Mouse (Mus musculus) E14TG2a.4 (cell line): ENCODE measurements at regions not wholly inside any gene's neighbourhood (a gene's known extent, or its start where the extent isn't known, plus 50 kb on each side); places are given as distances from the start of the nearest gene placed in this dataset.

Source experiments
- H3K27me3 ChIP-seq: 2 replicates; pipeline ENCODE4 v1.6.1; 2014; ENCODE audit warnings: low read length, control low read depth; ENCODE audit not compliant: insufficient read depth
- H3K36me3 ChIP-seq: 2 replicates; pipeline ENCODE4 v1.6.1; 2014; ENCODE audit warnings: low read length, control low read depth; ENCODE audit not compliant: insufficient read depth
- H3K4me1 ChIP-seq: replicated peaks from 2 replicates; pipeline ENCODE4 v1.6.1; 2014; ENCODE audit warnings: low read depth, low read length, control low read depth
- H3K4me3 ChIP-seq: replicated peaks from 2 replicates; pipeline ENCODE4 v1.5.1; 2014; ENCODE audit warnings: mild to moderate bottlenecking, low read length
- H3K9me3 ChIP-seq: 2 replicates; pipeline ENCODE4 v1.6.1; 2014; ENCODE audit warnings: low read length, control low read depth
- CTCF ChIP-seq: conservative IDR thresholded peaks from 2 replicates; pipeline ENCODE4 v1.5.1; 2014; ENCODE audit warnings: low read length
- NANOG ChIP-seq: IDR thresholded peaks from 2 replicates; pipeline ENCODE4 v1.6.1; 2014; ENCODE audit warnings: borderline replicate concordance, low read length, mixed read lengths
- POU5F1 ChIP-seq: IDR thresholded peaks from 2 replicates; pipeline ENCODE4 v1.6.1; 2014; ENCODE audit warnings: low read length, borderline replicate concordance

DNA sequence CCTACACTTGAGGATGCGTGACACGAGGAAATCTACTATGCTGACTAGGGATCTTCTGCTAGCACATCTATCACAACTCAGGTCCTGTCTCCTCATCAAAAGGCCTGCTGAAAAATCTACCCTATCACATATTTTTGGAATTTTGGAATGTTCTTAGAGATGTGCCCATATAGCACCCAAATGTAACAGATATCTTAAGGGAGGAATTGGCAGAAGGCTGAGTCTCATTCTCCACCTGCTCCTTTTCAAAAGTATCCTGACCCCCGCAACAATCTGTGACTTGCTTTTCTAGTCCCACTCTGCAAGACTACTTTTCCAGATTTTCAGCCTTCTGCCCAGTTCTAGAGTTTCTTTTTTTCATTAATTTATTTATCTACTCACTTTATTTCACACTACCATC lies 118.4 kb upstream of the Actbl2 start:
- Histone ChIP-seq H3K4me3 (no peak overlapping the region), H3K36me3 (no peaks in the 10 kb centered on the region), H3K9me3 (no peaks in the 10 kb centered on the region), H3K4me1 (no peaks in the 10 kb centered on the region), H3K27me3 (no peaks in the 10 kb centered on the region)
- no peak for TF ChIP-seq CTCF
- no peak for TF ChIP-seq POU5F1
- TF ChIP-seq NANOG: no peak

GRCm38 (mm10) chr13:111142757-111143420 lies 111.9 kb upstream of the Actbl2 start:
- H3K9me3 ChIP-seq: no peaks in the 10 kb centered on the region
- no peak overlapping the region for H3K4me3 ChIP-seq
- no peak for TF ChIP-seq NANOG
- TF ChIP-seq POU5F1: no peak
- TF ChIP-seq CTCF: no peak

DNA sequence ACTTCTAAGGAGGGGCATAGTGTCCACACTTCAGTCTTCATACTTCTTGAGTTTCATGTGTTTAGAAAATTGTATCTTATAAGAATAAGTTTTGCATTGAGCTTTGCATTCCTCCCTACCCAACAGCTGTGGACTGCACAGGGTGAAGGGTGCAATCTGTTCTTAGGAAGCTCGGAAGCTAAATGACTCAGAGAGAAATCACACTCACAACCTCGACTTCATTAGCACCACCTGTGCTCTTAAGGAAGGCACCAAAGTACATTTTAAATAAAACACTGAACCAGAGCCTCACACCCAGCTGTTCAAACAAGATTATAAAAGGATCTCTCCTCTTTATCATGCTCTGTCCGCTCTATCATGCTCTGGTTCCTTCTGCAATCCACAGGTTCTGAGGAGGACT lies 110.1 kb upstream of the Actbl2 start:
- Histone ChIP-seq H3K4me3 (no peak overlapping the region), H3K27me3 (no peaks in the 10 kb centered on the region), H3K36me3 (no peaks in the 10 kb centered on the region), H3K9me3 (peaks cover 7% of the 10 kb centered on the region), H3K4me1 (no peaks in the 10 kb centered on the region)
- TF ChIP-seq POU5F1 (no peak), NANOG (no peak), CTCF (no peak)

More at GRCm38 (mm10) chr13:111142757-111143420, 111.9 kb upstream of the Actbl2 start:
- H3K36me3 ChIP-seq: no peaks in the 10 kb centered on the region
- H3K4me1 ChIP-seq: no peaks in the 10 kb centered on the region
- no peaks in the 10 kb centered on the region for H3K27me3 ChIP-seq

DNA sequence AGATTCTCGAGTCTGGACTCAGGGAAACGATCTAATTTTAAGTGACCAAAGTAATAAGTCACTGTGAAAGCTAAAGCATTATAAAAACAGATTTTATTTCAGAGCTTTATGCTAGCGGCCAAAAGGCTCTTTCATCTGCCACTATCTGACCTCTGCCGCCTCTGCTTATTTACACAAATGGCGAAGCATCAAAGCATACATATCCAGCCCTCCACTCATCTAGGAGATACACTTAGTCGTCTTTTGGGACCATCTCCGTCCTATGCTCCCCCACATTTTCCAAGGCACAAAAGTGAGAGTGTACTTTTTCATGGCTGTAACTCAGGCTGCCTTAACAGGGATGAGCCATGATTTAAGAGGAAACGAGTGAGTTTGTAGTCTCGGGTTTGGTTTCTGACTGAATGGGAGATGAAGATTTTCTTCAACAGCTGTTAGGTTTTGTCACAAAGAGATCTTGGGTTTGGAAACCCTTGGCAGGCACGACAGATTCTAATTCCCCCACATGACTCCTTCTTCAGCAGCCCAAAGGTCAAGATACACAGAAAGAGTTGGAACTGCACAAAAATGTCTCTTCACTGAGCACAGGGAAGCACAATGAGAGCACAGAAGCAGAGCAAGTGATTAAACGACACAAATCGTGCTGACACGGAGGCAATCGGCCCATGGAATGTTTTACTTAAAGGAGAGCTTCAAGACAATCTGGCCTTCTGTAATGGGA lies 96.7 kb upstream of the Actbl2 start:
- TF ChIP-seq CTCF: no peak
- TF ChIP-seq NANOG: no peak
- TF ChIP-seq POU5F1: no peak
- Histone ChIP-seq H3K36me3 (no peaks in the 10 kb centered on the region), H3K9me3 (no peaks in the 10 kb centered on the region), H3K27me3 (no peaks in the 10 kb centered on the region), H3K4me1 (no peaks in the 10 kb centered on the region), H3K4me3 (no peak overlapping the region)

DNA sequence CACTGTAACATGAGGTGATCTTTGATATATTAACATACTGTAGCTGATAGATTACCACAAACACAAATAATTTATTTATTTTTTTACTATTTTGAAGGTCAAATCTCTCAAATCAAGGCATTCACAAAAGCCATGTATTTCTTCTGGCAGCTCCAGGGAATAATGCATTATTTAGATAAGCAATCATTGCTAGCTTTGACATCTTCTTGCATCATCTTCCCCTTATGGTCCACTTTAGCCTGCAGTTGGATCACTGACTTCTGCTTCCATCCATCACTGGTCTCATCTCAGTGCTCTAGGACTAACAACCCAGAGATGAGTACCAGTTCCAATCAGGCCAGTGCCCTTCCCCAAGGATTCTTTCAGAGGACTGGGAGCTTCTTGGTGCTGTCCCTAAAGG lies 95.3 kb upstream of the Actbl2 start:
- Histone ChIP-seq H3K4me1 (no peaks in the 10 kb centered on the region), H3K27me3 (no peaks in the 10 kb centered on the region), H3K9me3 (peaks cover 7% of the 10 kb centered on the region), H3K4me3 (no peak overlapping the region), H3K36me3 (no peaks in the 10 kb centered on the region)
- TF ChIP-seq NANOG (no peak), CTCF (no peak), POU5F1 (no peak)

GRCm38 (mm10) chr13:111165538-111165937 lies 89.3 kb upstream of the Actbl2 start:
- no peaks in the 10 kb centered on the region for H3K27me3 ChIP-seq
- no peaks in the 10 kb centered on the region for H3K4me1 ChIP-seq
- no peaks in the 10 kb centered on the region for H3K36me3 ChIP-seq
- no peak overlapping the region for H3K4me3 ChIP-seq
- H3K9me3 ChIP-seq: peaks cover 7% of the 10 kb centered on the region
- TF ChIP-seq POU5F1 (no peak), CTCF (no peak), NANOG (no peak)

DNA sequence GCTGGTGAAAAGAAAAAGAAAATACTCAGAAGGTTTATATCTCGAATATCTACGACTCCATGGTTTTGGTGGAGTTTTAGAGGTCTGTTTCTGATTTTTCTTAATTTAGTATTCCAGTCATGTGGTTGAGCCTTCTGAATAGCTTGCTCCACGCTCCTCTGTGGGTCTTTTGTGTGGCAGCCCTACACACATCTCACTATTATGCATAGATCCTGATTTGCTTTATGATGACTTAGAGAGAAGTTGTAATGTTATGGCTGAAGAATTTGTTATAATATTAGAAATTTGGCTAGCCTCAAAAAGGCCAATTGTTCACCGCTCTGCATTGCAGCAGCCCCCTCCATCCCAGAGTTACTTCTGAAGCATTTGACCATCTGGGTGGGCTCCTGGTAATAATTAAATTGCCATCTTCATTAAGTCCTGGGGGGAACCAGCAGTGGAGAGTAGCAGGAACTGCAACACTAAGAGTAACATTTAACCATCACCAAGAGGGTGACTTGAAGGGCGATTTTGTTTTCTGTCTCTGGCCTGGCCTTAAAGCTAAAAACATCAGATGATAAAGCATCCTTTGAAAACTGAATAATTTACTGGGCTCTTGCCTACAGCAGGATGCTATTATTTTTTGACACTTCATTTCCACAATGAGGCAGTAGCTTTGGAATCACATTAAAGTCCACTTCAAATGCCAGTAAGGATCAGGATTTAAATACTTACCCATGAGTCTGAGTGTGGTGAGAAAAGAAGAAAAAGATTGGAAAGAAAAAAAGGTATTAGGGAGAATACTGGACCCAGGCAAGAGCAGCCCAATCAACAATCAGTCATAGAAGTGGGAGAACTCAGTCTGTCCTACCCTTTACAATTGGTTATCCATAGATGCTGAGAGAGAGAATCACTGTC lies 84.3 kb upstream of the Actbl2 start:
- H3K4me3 ChIP-seq: no peak overlapping the region
- TF ChIP-seq NANOG (no peak), POU5F1 (no peak), CTCF (no peak)
- no peaks in the 10 kb centered on the region for H3K36me3 ChIP-seq

GRCm38 (mm10) chr13:111179186-111179585 lies 75.6 kb upstream of the Actbl2 start:
- Histone ChIP-seq H3K9me3 (no peaks in the 10 kb centered on the region), H3K27me3 (no peaks in the 10 kb centered on the region), H3K4me1 (no peaks in the 10 kb centered on the region), H3K36me3 (no peaks in the 10 kb centered on the region), H3K4me3 (no peak overlapping the region)
- TF ChIP-seq NANOG: no peak
- TF ChIP-seq POU5F1: no peak
- TF ChIP-seq CTCF: no peak

More for the DNA sequence above, 84.3 kb upstream of the Actbl2 start:
- Histone ChIP-seq H3K4me1 (no peaks in the 10 kb centered on the region), H3K9me3 (no peaks in the 10 kb centered on the region), H3K27me3 (no peaks in the 10 kb centered on the region)

DNA sequence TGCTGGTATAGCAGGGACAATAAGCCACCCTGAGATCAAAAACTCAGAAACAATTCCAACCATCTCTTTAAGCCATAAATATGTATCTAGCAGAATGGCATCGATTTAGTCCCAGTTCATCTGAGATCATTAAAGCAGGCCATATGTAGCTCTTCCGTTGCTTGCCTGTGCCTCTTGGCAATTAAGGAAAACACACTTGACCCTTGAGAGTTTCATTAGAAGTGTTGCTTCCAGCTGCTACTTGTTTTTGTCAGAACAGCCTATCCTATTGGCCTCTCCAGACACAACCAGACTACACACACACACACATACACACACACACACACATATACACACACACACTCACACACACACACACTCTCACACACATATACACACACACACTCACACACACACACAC lies 71.5 kb upstream of the Actbl2 start:
- H3K4me1 ChIP-seq: no peaks in the 10 kb centered on the region
- H3K27me3 ChIP-seq: no peaks in the 10 kb centered on the region
- TF ChIP-seq POU5F1 (no peak), CTCF (no peak), NANOG (no peak)
- no peak overlapping the region for H3K4me3 ChIP-seq
- no peaks in the 10 kb centered on the region for H3K9me3 ChIP-seq
- H3K36me3 ChIP-seq: no peaks in the 10 kb centered on the region
